Mouse (Mus musculus) stomach, embryonic 15.5 days (tissue): ENCODE results near the gene 1110008P14Rik. TPM values are rescaled to one million over a fixed set of nuclear protein-coding genes. Genes with fewer than 3 reads are reported as not detected.

Experiments used
- ATAC-seq: fragments of 200-750 bp; cut with Nextera tagmentation; 2 replicates; pipeline ENCODE4 v1.8.0; 2017; ENCODE audit warnings: low read depth, moderate number of reproducible peaks, moderate TSS enrichment; ENCODE audit not compliant: insufficient read depth, low FRiP score
- H3K27ac ChIP-seq: fragments of 300-500 bp; sonication (generic); 2 replicates; pipeline ENCODE4 v1.5.1; 2015; ENCODE audit warnings: mild to moderate bottlenecking, inconsistent platforms
- H3K27me3 ChIP-seq: fragments of 300-500 bp; sonication (generic); replicated peaks from 2 replicates; pipeline ENCODE4 v1.6.1; 2015; ENCODE audit warnings: inconsistent platforms
- H3K36me3 ChIP-seq: fragments of 300-500 bp; sonication (generic); 2 replicates; pipeline ENCODE4 v1.6.1; 2015; ENCODE audit warnings: inconsistent platforms
- H3K4me1 ChIP-seq: fragments of 300-500 bp; sonication (generic); 2 replicates; pipeline ENCODE4 v1.6.1; 2015; ENCODE audit warnings: inconsistent platforms
- H3K4me2 ChIP-seq: fragments of 300-500 bp; sonication (generic); 2 replicates; pipeline ENCODE4 v1.6.1; 2015; ENCODE audit warnings: mild to moderate bottlenecking, inconsistent platforms
- H3K4me3 ChIP-seq: fragments of 300-500 bp; sonication (generic); replicated peaks from 2 replicates; pipeline ENCODE4 v1.5.1; 2015; ENCODE audit warnings: inconsistent platforms
- H3K9ac ChIP-seq: fragments of 300-500 bp; sonication (generic); 2 replicates; pipeline ENCODE4 v1.6.1; 2015; ENCODE audit warnings: inconsistent platforms
- H3K9me3 ChIP-seq: fragments of 300-500 bp; sonication (generic); 2 replicates; pipeline ENCODE4 v1.6.1; 2016; ENCODE audit warnings: inconsistent platforms
- WGBS: fragments of 180-500 bp; shearing (Covaris S2); methylation state at CpG from one replicate; pipeline ENCODE4 v1.1.7; 2015; 5-methylcytosine and 5-hydroxymethylcytosine counted together
- polyA plus RNA-seq: library from polyadenylated mRNA; unstranded; fragments of >200 nt; fragmentation: Nextera tagmentation; extraction: Ambion mirVana; gene quantifications from 2 replicates; pipeline ENCODE4 v1.2.1, GENCODE M21; 2015

The 1110008P14Rik gene
- 36.1 and 42.9 TPM in 2 replicates for polyA plus RNA-seq

- peak; percentile 87 for ATAC-seq
- no peaks in the 10 kb centered on the region for H3K27me3 ChIP-seq
- peak within 1 kb of the TSS; percentile 99 for H3K4me2 ChIP-seq
- under 1% methylated on average over 47 of the region's 47 CpGs for WGBS
- peaks cover 30% of the 10 kb centered on the region for H3K36me3 ChIP-seq
- peak within 1 kb of the TSS; percentile 56 for H3K9ac ChIP-seq
- 0 out of 2 replicates have a peak within 1 kb of the TSS, but pooled peaks have one; percentile 26 for H3K27ac ChIP-seq
- peak within 1 kb of the TSS; percentile 74 for H3K4me3 ChIP-seq
- H3K9me3 ChIP-seq: no peaks in the 10 kb centered on the region
- peaks cover 9% of the 10 kb centered on the region; the same call in 1 of the 2 replicates for H3K4me1 ChIP-seq
Observed at GRCm38 (mm10) chr2:32381775-32382223, at the start of gene 1110008P14Rik. Gene 1110008P14Rik (minus strand): TSS chr2:32381938.

- peaks cover 35% of the 10 kb centered on the region for H3K4me1 ChIP-seq
- H3K27me3 ChIP-seq: no peaks in the 10 kb centered on the region
- H3K27ac ChIP-seq: peak overlapping the region; percentile 82
- H3K4me2 ChIP-seq: peak overlapping the region; percentile 58
- ATAC-seq: peak; percentile 86
- H3K36me3 ChIP-seq: no peaks in the 10 kb centered on the region
- H3K4me3 ChIP-seq: peak overlapping the region; percentile 42
- peak overlapping the region; percentile 35; the same call in 1 of the 2 replicates for H3K9ac ChIP-seq
- H3K9me3 ChIP-seq: no peaks in the 10 kb centered on the region
- WGBS: 14% methylated on average over 18 of the region's 18 CpGs
Observed at GRCm38 (mm10) chr2:32430701-32431676, 49.3 kb upstream of the 1110008P14Rik start.

GRCm38 (mm10) chr2:32429215-32429891 lies 47.6 kb upstream of the 1110008P14Rik start:
- WGBS: 69% methylated on average over 4 of the region's 4 CpGs
- ATAC-seq: no peak
- Histone ChIP-seq H3K27ac (peak overlapping the region; percentile 83), H3K4me3 (no peak overlapping the region), H3K9me3 (no peaks in the 10 kb centered on the region), H3K36me3 (no peaks in the 10 kb centered on the region), H3K4me2 (peak overlapping the region; percentile 40; the same call in 1 of the 2 replicates), H3K27me3 (no peaks in the 10 kb centered on the region), H3K9ac (no peak overlapping the region), H3K4me1 (peaks cover 47% of the 10 kb centered on the region)

GRCm38 (mm10) chr2:32428262-32428722 lies 46.6 kb upstream of the 1110008P14Rik start:
- Histone ChIP-seq H3K9ac (no peak overlapping the region), H3K36me3 (no peaks in the 10 kb centered on the region), H3K9me3 (no peaks in the 10 kb centered on the region), H3K4me2 (peak overlapping the region; percentile 40), H3K27me3 (no peaks in the 10 kb centered on the region), H3K4me3 (peak overlapping the region; percentile 8; the same call in 1 of the 2 replicates), H3K4me1 (peaks cover 57% of the 10 kb centered on the region), H3K27ac (peak overlapping the region; percentile 83)
- ATAC-seq: peak; percentile 76
- WGBS: 40% methylated on average over 8 of the region's 8 CpGs

- no peak for ATAC-seq
- Histone ChIP-seq H3K36me3 (no peaks in the 10 kb centered on the region), H3K9me3 (no peaks in the 10 kb centered on the region), H3K27ac (peak overlapping the region; percentile 83), H3K4me1 (peaks cover 62% of the 10 kb centered on the region), H3K4me3 (no peak overlapping the region), H3K27me3 (no peaks in the 10 kb centered on the region), H3K4me2 (0 out of 2 replicates have a peak overlapping the region, but pooled peaks have one; percentile 40), H3K9ac (no peak overlapping the region)
- 69% methylated on average over 5 of the region's 5 CpGs for WGBS
Observed at GRCm38 (mm10) chr2:32427720-32428119, 46.0 kb upstream of the 1110008P14Rik start.

GRCm38 (mm10) chr2:32426141-32426540 lies 44.4 kb upstream of the 1110008P14Rik start:
- H3K4me2 ChIP-seq: no peak overlapping the region
- peaks cover 1% of the 10 kb centered on the region; the same call in 1 of the 2 replicates for H3K36me3 ChIP-seq
- H3K4me1 ChIP-seq: peaks cover 66% of the 10 kb centered on the region
- H3K9me3 ChIP-seq: no peaks in the 10 kb centered on the region
- 90% methylated on average over 1 of the region's 1 CpGs for WGBS
- H3K9ac ChIP-seq: no peak overlapping the region
- ATAC-seq: no peak
- no peaks in the 10 kb centered on the region for H3K27me3 ChIP-seq
- no peak overlapping the region for H3K4me3 ChIP-seq
- peak overlapping the region; percentile 62; the same call in 1 of the 2 replicates for H3K27ac ChIP-seq

GRCm38 (mm10) chr2:32425568-32425967 lies 43.8 kb upstream of the 1110008P14Rik start:
- H3K9me3 ChIP-seq: no peaks in the 10 kb centered on the region
- H3K27me3 ChIP-seq: no peaks in the 10 kb centered on the region
- H3K9ac ChIP-seq: no peak overlapping the region
- no peak overlapping the region for H3K4me2 ChIP-seq
- WGBS: 47% methylated on average over 5 of the region's 5 CpGs
- no peak for ATAC-seq
- peaks cover 64% of the 10 kb centered on the region for H3K4me1 ChIP-seq
- peaks cover 7% of the 10 kb centered on the region; the same call in 1 of the 2 replicates for H3K36me3 ChIP-seq
- peak overlapping the region; percentile 93; the same call in 1 of the 2 replicates for H3K27ac ChIP-seq
- H3K4me3 ChIP-seq: no peak overlapping the region

- Histone ChIP-seq H3K4me2 (0 out of 2 replicates have a peak overlapping the region, but pooled peaks have one; percentile 2), H3K4me3 (no peak overlapping the region), H3K9ac (no peak overlapping the region), H3K27ac (peak overlapping the region; percentile 93), H3K4me1 (peaks cover 56% of the 10 kb centered on the region), H3K9me3 (no peaks in the 10 kb centered on the region), H3K36me3 (peaks cover 15% of the 10 kb centered on the region; the same call in 1 of the 2 replicates), H3K27me3 (no peaks in the 10 kb centered on the region)
- 32% methylated on average over 3 of the region's 3 CpGs for WGBS
- no peak for ATAC-seq
Observed at GRCm38 (mm10) chr2:32424796-32425195, 43.1 kb upstream of the 1110008P14Rik start.

- H3K27ac ChIP-seq: peak overlapping the region; percentile 93
- peak overlapping the region; percentile 43 for H3K4me3 ChIP-seq
- ATAC-seq: peak; percentile 85
- H3K27me3 ChIP-seq: no peaks in the 10 kb centered on the region
- peaks cover 45% of the 10 kb centered on the region for H3K4me1 ChIP-seq
- no peaks in the 10 kb centered on the region for H3K9me3 ChIP-seq
- peaks cover 22% of the 10 kb centered on the region for H3K36me3 ChIP-seq
- 2% methylated on average over 14 of the region's 14 CpGs for WGBS
- H3K4me2 ChIP-seq: peak overlapping the region; percentile 80
- no peak overlapping the region for H3K9ac ChIP-seq
Observed at GRCm38 (mm10) chr2:32423481-32424331, 42.0 kb upstream of the 1110008P14Rik start.

- Histone ChIP-seq H3K36me3 (peaks cover 40% of the 10 kb centered on the region), H3K27ac (no peak overlapping the region), H3K9me3 (no peaks in the 10 kb centered on the region), H3K4me3 (no peak overlapping the region), H3K4me1 (peaks cover 31% of the 10 kb centered on the region), H3K9ac (no peak overlapping the region), H3K27me3 (no peaks in the 10 kb centered on the region), H3K4me2 (no peak overlapping the region)
- ATAC-seq: no peak
- WGBS: 95% methylated on average over 6 of the region's 6 CpGs
Observed at GRCm38 (mm10) chr2:32421851-32422251, 40.1 kb upstream of the 1110008P14Rik start.

GRCm38 (mm10) chr2:32420647-32421046 lies 38.9 kb upstream of the 1110008P14Rik start:
- Histone ChIP-seq H3K4me1 (peaks cover 31% of the 10 kb centered on the region), H3K4me2 (no peak overlapping the region), H3K9ac (no peak overlapping the region), H3K27ac (no peak overlapping the region), H3K36me3 (peaks cover 50% of the 10 kb centered on the region), H3K4me3 (no peak overlapping the region), H3K27me3 (no peaks in the 10 kb centered on the region), H3K9me3 (no peaks in the 10 kb centered on the region)
- no peak for ATAC-seq
- 83% methylated on average over 6 of the region's 6 CpGs for WGBS
